In genomic region chr6:48022672-48023071, GRCm38 (mm10) we compare ENCODE assay signal across 28 mouse cellular contexts. TPM values are rescaled to one million over a fixed set of nuclear protein-coding genes. Genes with fewer than 3 reads are reported as not detected.
DNase-seq lines count a peak whose midpoint lies in the region; TF ChIP-seq lines count a peak whose summit lies in the region.
"Had no signal": no experiment of that assay in that cellular context is flagged by ENCODE, and none has a peak within 500 bp of the region (broad histone marks: within the 10 kb centered on the region; RNA-seq: fewer than 3 reads in every experiment).

No protein-coding gene starts in this region.

- H3K4me1 ChIP-seq in cerebellum, adult 2 months (ENCODE audit: control insufficient read depth, insufficient read depth, low read length) = peaks cover 17% of the 10 kb centered on the region; the same call in 1 of the 2 replicates
- peaks cover 10% of the 10 kb centered on the region for H3K4me1 ChIP-seq in olfactory bulb, adult 2 months (ENCODE audit: control insufficient read depth, insufficient read depth, low read length)
- peaks cover 16% of the 10 kb centered on the region for H3K4me1 ChIP-seq in hindbrain, embryonic 10.5 days (replicated peaks)
- H3K4me1 ChIP-seq: embryonic facial prominence, embryonic 13.5 days; heart, embryonic 10.5 days; heart, embryonic 15.5 days; intestine, embryonic 15.5 days; stomach, embryonic 15.5 days had no signal

- H3K36me3 ChIP-seq in hindbrain, embryonic 10.5 days = peaks cover 64% of the 10 kb centered on the region

- TF ChIP-seq POLR2A in cerebellum, adult 2 months (IDR thresholded peaks at IDR 0.05; ENCODE audit: borderline replicate concordance, insufficient read depth, low read length) = no peak
- TF ChIP-seq POLR2A in olfactory bulb, adult 2 months (IDR thresholded peaks at IDR 0.05; ENCODE audit: insufficient read depth, low read depth, low read length) = no peak

- 23% methylated on average over 2 of the region's 2 CpGs for WGBS in cerebellum, adult 2 months
- WGBS in olfactory bulb, adult 2 months = 81% methylated on average over 2 of the region's 2 CpGs
- WGBS in hindbrain, embryonic 10.5 days = 85% methylated on average over 2 of the region's 2 CpGs

- H3K27me3 ChIP-seq in cerebellum, adult 2 months (ENCODE audit: control insufficient read depth, insufficient read depth, low read length) = no peaks in the 10 kb centered on the region
- H3K27me3 ChIP-seq in hindbrain, embryonic 10.5 days (ENCODE audit: insufficient read depth, poor library complexity, severe bottlenecking) = peaks cover 9% of the 10 kb centered on the region; the same call in 1 of the 2 replicates
- H3K27me3 ChIP-seq: embryonic facial prominence, embryonic 13.5 days; hindbrain, embryonic 12.5 days; intestine, embryonic 15.5 days; neural tube, embryonic 13.5 days; stomach, embryonic 15.5 days had no signal

- no peak for TF ChIP-seq CTCF in left cerebral cortex, adult 2 months (IDR thresholded peaks at IDR 0.05)
- TF ChIP-seq CTCF in cerebellum, adult 2 months (IDR thresholded peaks at IDR 0.05; ENCODE audit: borderline replicate concordance, insufficient read depth, low read depth, low read length) = no peak
- no peak for TF ChIP-seq CTCF in olfactory bulb, adult 2 months (IDR thresholded peaks at IDR 0.05; ENCODE audit: insufficient read depth, low read depth, low read length)

- DNase-seq in left cerebral cortex, adult 2 months (ENCODE audit: extremely low spot score in 1 of 2, low spot score in 2 of 2) = no peak
- DNase-seq in left cerebral cortex, postnatal 4 days = no peak
- peak; percentile 75 to 86 for DNase-seq in cerebellum, adult 2 months
- DNase-seq in cerebellum, postnatal 14 days = peak; percentile 54 to 59
- DNase-seq in gastrocnemius, postnatal 36 days = no peak
- no peak for DNase-seq in kidney, adult 9 months
- DNase-seq in hindbrain, embryonic 10.5 days (ENCODE audit: low spot score) = no peak
- DNase-seq: adrenal gland, postnatal 36 days; kidney, adult 8-10 months; kidney, postnatal 10 days; layer of hippocampus, postnatal 36 days; liver; lung, embryonic 14.5 days; lung, postnatal 14 days; right cerebral cortex, postnatal 25 days; thymus, postnatal 14 days had no signal

- intact Hi-C loops in left cerebral cortex, adult 2 months (cut with DNase I) = no loop called here
- intact Hi-C loops in left cerebral cortex, postnatal 4 days (cut with DNase I) = no loop called here
- intact Hi-C loops in gastrocnemius, postnatal 36 days (cut with DNase I) = no loop called here

- H3K27ac ChIP-seq in left cerebral cortex, adult 2 months = peak overlapping the region; percentile 44; the same call in 1 of the 2 replicates
- peak overlapping the region; percentile 86 for H3K27ac ChIP-seq in cerebellum, adult 2 months (ENCODE audit: insufficient read depth, low read length)
- peak overlapping the region; percentile 45; the same call in 1 of the 2 replicates for H3K27ac ChIP-seq in olfactory bulb, adult 2 months (ENCODE audit: insufficient read depth, low read depth, low read length)
- no peak overlapping the region for H3K27ac ChIP-seq in hindbrain, embryonic 10.5 days
- H3K27ac ChIP-seq: embryonic facial prominence, embryonic 13.5 days; heart, embryonic 10.5 days; heart, embryonic 15.5 days; hindbrain, embryonic 12.5 days; hindbrain, postnatal 0 days; intestine, embryonic 15.5 days; liver, embryonic 14.5 days; midbrain, embryonic 10.5 days; neural tube, embryonic 13.5 days; stomach, embryonic 15.5 days had no signal

- no peak overlapping the region for H3K4me3 ChIP-seq in left cerebral cortex, adult 2 months
- H3K4me3 ChIP-seq in cerebellum, adult 2 months (replicated peaks; ENCODE audit: insufficient read depth, low read depth, low read length) = no peak overlapping the region
- H3K4me3 ChIP-seq in olfactory bulb, adult 2 months (ENCODE audit: insufficient read depth, low read depth, low read length) = no peak overlapping the region
- no peak overlapping the region for H3K4me3 ChIP-seq in hindbrain, embryonic 10.5 days
- H3K4me3 ChIP-seq: embryonic facial prominence, embryonic 13.5 days; erythroblast, embryonic 14.5 days; heart, embryonic 10.5 days; heart, embryonic 15.5 days; hindbrain, embryonic 12.5 days; intestine, embryonic 15.5 days; midbrain, embryonic 10.5 days; neural tube, embryonic 13.5 days; stomach, embryonic 15.5 days had no signal

- peaks cover 16% of the 10 kb centered on the region for H3K9me3 ChIP-seq in hindbrain, embryonic 10.5 days

RNA-seq across cellular contexts. Expression of gene Zfp777, which starts 26.0 kb away (rescaled TPM):
- total RNA-seq in left cerebral cortex, adult 2 months (2021) = 10 to 100 TPM; 34.4 to 35.1 TPM
- total RNA-seq in left cerebral cortex, postnatal 4 days (2021) = 10 to 100 TPM; 35.5 to 43.4 TPM
- polyA plus RNA-seq in cerebellum, adult 2 months (2012; rRNA removed) = 27.6 and 35.2 TPM in 2 replicates
- polyA plus RNA-seq in olfactory bulb, adult 2 months (2012; ENCODE audit: insufficient read depth, insufficient read length, low replicate concordance, missing spikeins) = not detected in 2 replicates
- total RNA-seq in gastrocnemius, postnatal 36 days (2021) = 10 to 100 TPM; 14.4 to 16.3 TPM
- polyA plus RNA-seq in hindbrain, embryonic 10.5 days (2016; fragmentation: Nextera tagmentation; extraction: Ambion mirVana) = 13.0 and 13.5 TPM in 2 replicates

Comparison
In these comparisons a context has a peak if more than half of its experiments do, and no peak if none do; other contexts are left out.
1. DNase-seq: peak in cerebellum, adult 2 months (2 of 2) and cerebellum, postnatal 14 days (2 of 2); none in left cerebral cortex, adult 2 months (0 of 2), left cerebral cortex, postnatal 4 days (single experiment), gastrocnemius, postnatal 36 days (0 of 2), kidney, adult 9 months (single experiment) and hindbrain, embryonic 10.5 days (single experiment).